In genomic region chr15:77036320-77036988, GRCm38 (mm10) we compare ENCODE assay signal across 8 mouse cellular contexts. TPM values are rescaled to one million over a fixed set of nuclear protein-coding genes. Genes with fewer than 3 reads are reported as not detected.
DNase-seq lines count a peak whose midpoint lies in the region; ATAC-seq and TF ChIP-seq lines count a peak whose summit lies in the region.

No protein-coding gene starts in this region.

- no peaks in the 10 kb centered on the region for H3K27me3 ChIP-seq in heart, embryonic 13.5 days (replicated peaks)
- H3K27me3 ChIP-seq in kidney, embryonic 16.5 days (ENCODE audit: insufficient read depth, low read length) = no peaks in the 10 kb centered on the region

- no peak overlapping the region for H3K4me3 ChIP-seq in layer of hippocampus, adult 2 months
- H3K4me3 ChIP-seq in heart, embryonic 13.5 days = no peak overlapping the region
- H3K4me3 ChIP-seq in kidney, embryonic 16.5 days (ENCODE audit: low read length) = no peak overlapping the region

- H3K4me2 ChIP-seq in heart, embryonic 13.5 days = peak overlapping the region; percentile 48
- H3K4me2 ChIP-seq in kidney, embryonic 16.5 days (replicated peaks; ENCODE audit: low read depth, low read length) = no peak overlapping the region; the same call in 1 of the 2 replicates

- 46% methylated on average over 11 of the region's 11 CpGs for WGBS in heart, embryonic 13.5 days
- 45% methylated on average over 11 of the region's 11 CpGs for WGBS in kidney, embryonic 16.5 days

- no peak for TF ChIP-seq CTCF in layer of hippocampus, adult 2 months (conservative IDR thresholded peaks at IDR 0.05)

- no peak for DNase-seq in layer of hippocampus, adult 2 months (ENCODE audit: low spot score in 2 of 2)
- DNase-seq in layer of hippocampus, postnatal 36 days = no peak
- peak; percentile 57 to 65 for DNase-seq in cerebellum, postnatal 25 days
- DNase-seq in lung, postnatal 4 days = peak; percentile 71 to 87
- peak; percentile 78 to 81 for DNase-seq in urinary bladder, postnatal 4 days (ENCODE audit: low spot score in 2 of 2)
- no peak for DNase-seq in embryo, embryonic 10 days (ENCODE audit: low spot score)

- H3K27ac ChIP-seq in layer of hippocampus, adult 2 months = peak overlapping the region; percentile 72
- peak overlapping the region; percentile 100 for H3K27ac ChIP-seq in heart, embryonic 13.5 days (replicated peaks)
- H3K27ac ChIP-seq in kidney, embryonic 16.5 days (ENCODE audit: low read length) = peak overlapping the region; percentile 97

- no peak for ATAC-seq in heart, embryonic 13.5 days (ENCODE audit: extremely low read depth, insufficient number of reproducible peaks, low FRiP score, low TSS enrichment)
- ATAC-seq in kidney, embryonic 16.5 days (ENCODE audit: low FRiP score, low TSS enrichment) = peak; percentile 85

- no peaks in the 10 kb centered on the region for H3K36me3 ChIP-seq in heart, embryonic 13.5 days
- H3K36me3 ChIP-seq in kidney, embryonic 16.5 days (ENCODE audit: insufficient read depth, low read length) = no peaks in the 10 kb centered on the region

- H3K9me3 ChIP-seq in heart, embryonic 13.5 days = no peaks in the 10 kb centered on the region
- H3K9me3 ChIP-seq in kidney, embryonic 16.5 days (ENCODE audit: low read length) = no peaks in the 10 kb centered on the region

- peak overlapping the region; percentile 86 for H3K9ac ChIP-seq in heart, embryonic 13.5 days
- H3K9ac ChIP-seq in kidney, embryonic 16.5 days (replicated peaks; ENCODE audit: low read length) = peak overlapping the region; percentile 59

- H3K4me1 ChIP-seq in heart, embryonic 13.5 days = peaks cover 76% of the 10 kb centered on the region
- H3K4me1 ChIP-seq in kidney, embryonic 16.5 days (ENCODE audit: insufficient read depth, low read length) = peaks cover 27% of the 10 kb centered on the region

RNA-seq across cellular contexts. Expression of gene Apol6, which starts 8.1 kb away (rescaled TPM):
- total RNA-seq in layer of hippocampus, adult 2 months (2021) = not detected
- total RNA-seq in layer of hippocampus, postnatal 36 days (2021) = not detected
- polyA plus RNA-seq in heart, embryonic 13.5 days (2015; fragmentation: Nextera tagmentation; extraction: Ambion mirVana) = 0.06 and 0.15 TPM in 2 replicates
- not detected in 2 replicates for polyA plus RNA-seq in kidney, embryonic 16.5 days (2015; fragmentation: Nextera tagmentation; extraction: Ambion mirVana)

RNA-seq across cellular contexts. Expression of gene Mb, which starts 14.0 kb away (rescaled TPM):
- under 1 TPM in 1 of 2 experiments, not detected in 1; 0.49 TPM for total RNA-seq in layer of hippocampus, adult 2 months (2021)
- under 1 TPM in 1 of 2 experiments, not detected in 1; 0.37 TPM for total RNA-seq in layer of hippocampus, postnatal 36 days (2021)
- 519 and 566 TPM in 2 replicates for polyA plus RNA-seq in heart, embryonic 13.5 days (2015; fragmentation: Nextera tagmentation; extraction: Ambion mirVana)
- 0.64 and 0.71 TPM in 2 replicates for polyA plus RNA-seq in kidney, embryonic 16.5 days (2015; fragmentation: Nextera tagmentation; extraction: Ambion mirVana)

Comparison
In these comparisons a context has a peak if more than half of its experiments do, and no peak if none do; other contexts are left out.
1. DNase-seq: peak in cerebellum, postnatal 25 days (2 of 2), lung, postnatal 4 days (2 of 2) and urinary bladder, postnatal 4 days (2 of 2); none in layer of hippocampus, adult 2 months (0 of 2), layer of hippocampus, postnatal 36 days (0 of 2) and embryo, embryonic 10 days (single experiment).
2. Peak in every context shown above with its lines, with median percentiles within 50 percentile points of each other: H3K27ac ChIP-seq.